Mouse (Mus musculus): Measurements from ENCODE around the gene Rps25. TPM values are rescaled to one million over a fixed set of nuclear protein-coding genes. Genes with fewer than 3 reads are reported as not detected.
"Not testable (repeated sequence)": the region's sequence is repeated elsewhere in the genome, so short reads cannot be mapped to it uniquely, and the experiment has no call there.

Gene Rps25
- polyA plus RNA-seq, 1 experiment from 2014 or later, result 2,627 TPM

DNA sequence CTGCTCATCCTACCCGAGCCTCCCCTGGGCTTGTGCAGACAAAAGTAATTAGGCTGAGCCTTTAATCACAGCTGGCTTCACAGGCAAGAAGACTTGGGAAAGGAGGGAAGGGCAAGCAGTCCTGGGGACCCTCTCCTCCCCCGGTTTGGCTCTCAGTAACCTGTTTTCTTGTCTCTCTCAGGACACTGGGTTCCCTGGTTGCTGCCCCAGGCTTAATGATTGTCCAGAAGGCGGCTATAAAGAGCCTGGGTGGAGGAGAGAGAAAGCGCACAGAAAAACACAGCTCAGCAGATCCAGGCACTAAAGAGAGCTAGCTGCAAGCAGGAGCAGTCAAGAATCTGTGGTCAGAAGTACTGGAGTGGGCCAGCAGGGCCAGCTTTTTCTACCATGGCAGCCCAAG, 8.9 kb upstream of the Rps25 start:
- Histone ChIP-seq H3K9me3 (ENCODE audit: control insufficient read depth, low read length) (no peaks in the 10 kb centered on the region), H3K4me2 (ENCODE audit: low read depth, low read length) (peak overlapping the region; percentile 96), H3K36me3 (ENCODE audit: control insufficient read depth, insufficient read depth, low read length) (peaks cover 34% of the 10 kb centered on the region), H3K4me3 (ENCODE audit: low read depth, low read length) (peak overlapping the region; percentile 74; the same call in 1 of the 2 replicates), H3K27ac (replicated peaks; ENCODE audit: low read depth, low read length) (no peak overlapping the region), H3K4me1 (ENCODE audit: control insufficient read depth, insufficient read depth, low read length) (peaks cover 11% of the 10 kb centered on the region; the same call in 1 of the 2 replicates), H3K27me3 (replicated peaks; ENCODE audit: control insufficient read depth, insufficient read depth, low read length) (no peaks in the 10 kb centered on the region), H3K9ac (ENCODE audit: low read depth, low read length) (peak overlapping the region; percentile 75; the same call in 1 of the 2 replicates)
- no peak for ATAC-seq (ENCODE audit: low read depth)
- DNase-seq (ENCODE audit: low spot score), result no peak
- 30% methylated on average over 4 of the region's 4 CpGs for WGBS

DNA sequence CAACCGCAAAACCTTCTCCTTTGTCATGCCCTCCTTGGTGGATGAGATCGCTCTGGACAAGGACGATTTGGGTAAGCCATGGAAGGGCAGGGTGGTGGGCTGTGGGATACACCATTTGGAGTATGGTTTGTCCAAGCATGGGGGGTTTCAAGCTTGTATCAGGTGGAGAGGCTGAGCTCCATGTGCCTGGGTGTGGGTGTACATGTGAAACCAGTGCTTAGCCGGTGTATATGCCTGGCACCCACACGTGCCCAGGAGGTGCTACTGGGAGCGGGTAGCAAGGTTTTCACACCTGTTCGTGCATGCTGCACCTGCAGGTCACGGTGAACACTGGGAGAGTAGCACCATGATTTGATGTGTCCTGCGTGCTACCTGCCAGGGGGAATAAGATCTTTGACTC, 8.4 kb upstream of the Rps25 start:
- 83% methylated on average over 9 of the region's 9 CpGs for WGBS
- Histone ChIP-seq H3K9me3 (ENCODE audit: control insufficient read depth, low read length) (no peaks in the 10 kb centered on the region), H3K4me2 (ENCODE audit: low read depth, low read length) (peak overlapping the region; percentile 96; the same call in 1 of the 2 replicates), H3K4me1 (ENCODE audit: control insufficient read depth, insufficient read depth, low read length) (peaks cover 11% of the 10 kb centered on the region; the same call in 1 of the 2 replicates), H3K27ac (replicated peaks; ENCODE audit: low read depth, low read length) (no peak overlapping the region), H3K27me3 (replicated peaks; ENCODE audit: control insufficient read depth, insufficient read depth, low read length) (no peaks in the 10 kb centered on the region), H3K36me3 (ENCODE audit: control insufficient read depth, insufficient read depth, low read length) (peaks cover 39% of the 10 kb centered on the region), H3K4me3 (ENCODE audit: low read depth, low read length) (no peak overlapping the region), H3K9ac (ENCODE audit: low read depth, low read length) (peak overlapping the region; percentile 75; the same call in 1 of the 2 replicates)
- ATAC-seq (ENCODE audit: low read depth) (no peak), DNase-seq (ENCODE audit: low spot score) (no peak)

DNA sequence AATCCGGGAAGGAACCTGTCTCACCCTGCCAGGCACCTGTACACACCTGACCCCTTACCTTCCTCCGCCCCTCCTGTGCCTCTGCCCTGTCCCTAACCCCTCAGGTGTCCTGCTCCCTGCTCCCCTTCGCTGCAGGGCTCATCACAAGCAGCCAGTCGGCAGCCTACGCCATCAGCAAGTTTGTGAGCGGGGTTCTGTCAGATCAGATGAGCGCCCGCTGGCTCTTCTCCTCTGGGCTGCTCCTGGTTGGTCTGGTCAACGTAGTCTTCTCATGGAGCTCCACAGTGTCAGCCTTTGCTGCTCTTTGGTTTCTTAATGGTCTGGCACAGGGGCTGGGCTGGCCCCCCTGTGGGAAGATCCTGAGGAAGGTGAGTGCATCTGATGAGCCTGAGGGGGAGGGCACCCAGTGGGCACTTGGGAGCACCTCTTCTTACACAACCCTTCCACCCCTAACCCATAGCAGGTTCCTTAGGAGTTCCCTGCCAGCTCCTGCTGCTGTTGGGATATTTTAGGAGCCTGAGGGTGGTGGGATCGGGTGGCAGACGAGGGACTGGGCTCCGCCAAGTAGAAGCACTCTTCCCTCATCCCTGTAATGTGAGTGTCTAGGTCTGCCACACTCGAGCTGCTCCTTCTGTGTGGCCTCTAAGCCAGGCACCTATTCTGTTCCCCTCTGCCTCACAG, 7.7 kb upstream of the Rps25 start:
- Histone ChIP-seq H3K4me1 (ENCODE audit: control insufficient read depth, insufficient read depth, low read length) (peaks cover 11% of the 10 kb centered on the region; the same call in 1 of the 2 replicates), H3K9me3 (ENCODE audit: control insufficient read depth, low read length) (no peaks in the 10 kb centered on the region), H3K27me3 (replicated peaks; ENCODE audit: control insufficient read depth, insufficient read depth, low read length) (no peaks in the 10 kb centered on the region), H3K9ac (ENCODE audit: low read depth, low read length) (no peak overlapping the region), H3K4me3 (ENCODE audit: low read depth, low read length) (no peak overlapping the region), H3K27ac (replicated peaks; ENCODE audit: low read depth, low read length) (no peak overlapping the region), H3K4me2 (ENCODE audit: low read depth, low read length) (no peak overlapping the region), H3K36me3 (ENCODE audit: control insufficient read depth, insufficient read depth, low read length) (peaks cover 46% of the 10 kb centered on the region)
- ATAC-seq (ENCODE audit: low read depth), result no peak
- WGBS, result 78% methylated on average over 13 of the region's 13 CpGs
- no peak for DNase-seq (ENCODE audit: low spot score)

DNA sequence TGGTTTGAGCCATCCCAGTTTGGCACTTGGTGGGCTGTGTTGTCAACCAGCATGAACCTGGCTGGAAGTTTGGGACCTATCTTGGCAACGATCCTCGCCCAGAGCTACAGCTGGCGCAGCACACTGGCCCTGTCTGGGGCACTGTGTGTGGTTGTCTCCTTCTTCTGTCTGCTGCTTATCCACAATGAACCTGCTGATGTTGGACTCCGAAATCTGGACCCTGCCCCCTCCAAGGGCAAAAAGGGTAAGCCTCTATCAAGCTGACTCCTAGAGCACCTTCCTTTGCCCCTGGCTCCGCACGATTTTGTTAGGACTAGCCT, 7.2 kb upstream of the Rps25 start:
- ATAC-seq (ENCODE audit: low read depth) (no peak), DNase-seq (ENCODE audit: low spot score) (no peak)
- peaks cover 51% of the 10 kb centered on the region for H3K36me3 ChIP-seq (ENCODE audit: control insufficient read depth, insufficient read depth, low read length)
- 98% methylated on average over 6 of the region's 6 CpGs for WGBS
- no peak overlapping the region for H3K4me3 ChIP-seq (ENCODE audit: low read depth, low read length)
- no peaks in the 10 kb centered on the region for H3K27me3 ChIP-seq (replicated peaks; ENCODE audit: control insufficient read depth, insufficient read depth, low read length)
- peaks cover 11% of the 10 kb centered on the region; the same call in 1 of the 2 replicates for H3K4me1 ChIP-seq (ENCODE audit: control insufficient read depth, insufficient read depth, low read length)
- H3K9ac ChIP-seq (ENCODE audit: low read depth, low read length), result no peak overlapping the region
- H3K9me3 ChIP-seq (ENCODE audit: control insufficient read depth, low read length), result no peaks in the 10 kb centered on the region
- no peak overlapping the region for H3K4me2 ChIP-seq (ENCODE audit: low read depth, low read length)
- no peak overlapping the region for H3K27ac ChIP-seq (replicated peaks; ENCODE audit: low read depth, low read length)

DNA sequence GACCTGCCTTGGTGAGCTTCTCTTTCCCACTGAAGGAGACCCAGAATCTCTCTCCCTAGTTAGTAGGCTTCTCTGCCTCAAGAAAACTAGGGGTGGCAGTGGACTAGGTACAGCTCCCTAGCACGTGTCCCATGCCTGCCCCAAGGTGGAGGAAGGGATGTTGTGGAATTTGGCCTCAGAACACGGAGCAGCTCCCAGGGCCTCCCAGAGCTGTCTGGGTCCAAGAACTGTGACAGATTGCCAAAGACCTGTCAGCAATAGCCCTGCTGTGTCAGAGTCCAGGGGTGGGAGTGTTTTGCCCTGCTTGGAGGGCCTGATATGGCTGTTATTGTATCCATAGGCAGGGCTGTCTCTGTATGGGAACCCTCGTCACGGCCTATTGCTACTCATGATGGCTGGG, 5.9 kb upstream of the Rps25 start:
- H3K4me3 ChIP-seq (ENCODE audit: low read depth, low read length), result no peak overlapping the region
- no peak for ATAC-seq (ENCODE audit: low read depth)
- H3K27me3 ChIP-seq (replicated peaks; ENCODE audit: control insufficient read depth, insufficient read depth, low read length), result no peaks in the 10 kb centered on the region
- no peak overlapping the region for H3K4me2 ChIP-seq (ENCODE audit: low read depth, low read length)
- peaks cover 14% of the 10 kb centered on the region; the same call in 1 of the 2 replicates for H3K4me1 ChIP-seq (ENCODE audit: control insufficient read depth, insufficient read depth, low read length)
- H3K36me3 ChIP-seq (ENCODE audit: control insufficient read depth, insufficient read depth, low read length), result peaks cover 57% of the 10 kb centered on the region
- H3K9me3 ChIP-seq (ENCODE audit: control insufficient read depth, low read length), result no peaks in the 10 kb centered on the region
- no peak overlapping the region for H3K27ac ChIP-seq (replicated peaks; ENCODE audit: low read depth, low read length)
- 78% methylated on average over 4 of the region's 4 CpGs for WGBS
- DNase-seq (ENCODE audit: low spot score), result no peak
- no peak overlapping the region for H3K9ac ChIP-seq (ENCODE audit: low read depth, low read length)

DNA sequence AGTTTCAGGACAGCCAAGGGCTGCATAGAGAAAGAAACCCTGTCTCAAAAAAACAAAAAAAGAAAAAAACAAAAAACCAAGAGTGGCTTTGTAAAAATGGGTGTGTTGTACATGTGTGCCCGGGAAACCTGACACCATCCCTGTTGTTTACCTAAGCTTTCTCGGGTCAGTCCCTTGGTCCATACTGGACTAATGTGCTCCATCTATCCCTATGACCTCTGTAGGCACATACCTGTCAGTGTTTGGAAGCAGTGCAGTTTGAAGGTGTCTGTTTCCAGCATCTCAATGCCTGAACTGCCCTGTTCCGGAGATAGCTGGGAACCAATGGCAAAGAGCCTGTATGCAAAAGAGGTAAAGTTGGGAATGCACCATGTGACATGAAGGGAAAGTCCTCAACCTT, 1.9 kb upstream of the Rps25 start:
- no peak for ATAC-seq (ENCODE audit: low read depth)
- 59% methylated on average over 3 of the region's 3 CpGs for WGBS
- no peaks in the 10 kb centered on the region for H3K9me3 ChIP-seq (ENCODE audit: control insufficient read depth, low read length)

DNA sequence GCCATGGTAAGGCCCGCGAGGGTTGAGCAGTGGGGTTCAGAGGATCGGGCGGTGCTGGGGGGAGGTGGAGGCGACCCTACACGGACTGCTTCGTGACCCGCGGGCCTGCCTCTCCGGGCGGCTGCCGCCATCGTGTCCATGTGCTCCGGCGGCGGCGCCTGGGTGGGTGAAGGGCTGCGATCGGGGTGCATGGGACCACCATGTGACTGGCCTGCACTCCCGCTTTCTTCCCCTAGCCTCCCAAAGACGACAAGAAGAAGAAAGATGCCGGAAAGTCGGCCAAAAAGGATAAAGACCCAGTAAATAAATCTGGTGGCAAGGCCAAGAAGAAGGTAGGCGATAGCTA, 786 bp downstream of the Rps25 start:
- under 1% methylated on average over 22 of the region's 24 CpGs for WGBS
- Histone ChIP-seq H3K4me2 (ENCODE audit: low read depth, low read length) (peak overlapping the region; percentile 64), H3K27me3 (replicated peaks; ENCODE audit: control insufficient read depth, insufficient read depth, low read length) (no peaks in the 10 kb centered on the region), H3K27ac (replicated peaks; ENCODE audit: low read depth, low read length) (peak overlapping the region; percentile 97), H3K4me1 (ENCODE audit: control insufficient read depth, insufficient read depth, low read length) (0 out of 2 replicates have a peak, but pooled peaks cover 6% of the 10 kb centered on the region), H3K36me3 (ENCODE audit: control insufficient read depth, insufficient read depth, low read length) (peaks cover 68% of the 10 kb centered on the region), H3K9ac (ENCODE audit: low read depth, low read length) (peak overlapping the region; percentile 91), H3K9me3 (ENCODE audit: control insufficient read depth, low read length) (no peaks in the 10 kb centered on the region), H3K4me3 (ENCODE audit: low read depth, low read length) (peak overlapping the region; percentile 73)
- ATAC-seq (ENCODE audit: low read depth) (peak; percentile 34), DNase-seq (ENCODE audit: low spot score) (no peak)

More for the DNA sequence above, 1.9 kb upstream of the Rps25 start:
- no peak for DNase-seq (ENCODE audit: low spot score)
- Histone ChIP-seq H3K27ac (replicated peaks; ENCODE audit: low read depth, low read length) (no peak overlapping the region), H3K9ac (ENCODE audit: low read depth, low read length) (no peak overlapping the region), H3K4me3 (ENCODE audit: low read depth, low read length) (no peak overlapping the region), H3K4me2 (ENCODE audit: low read depth, low read length) (no peak overlapping the region), H3K4me1 (ENCODE audit: control insufficient read depth, insufficient read depth, low read length) (0 out of 2 replicates have a peak, but pooled peaks cover 6% of the 10 kb centered on the region), H3K27me3 (replicated peaks; ENCODE audit: control insufficient read depth, insufficient read depth, low read length) (no peaks in the 10 kb centered on the region), H3K36me3 (ENCODE audit: control insufficient read depth, insufficient read depth, low read length) (peaks cover 68% of the 10 kb centered on the region)

DNA sequence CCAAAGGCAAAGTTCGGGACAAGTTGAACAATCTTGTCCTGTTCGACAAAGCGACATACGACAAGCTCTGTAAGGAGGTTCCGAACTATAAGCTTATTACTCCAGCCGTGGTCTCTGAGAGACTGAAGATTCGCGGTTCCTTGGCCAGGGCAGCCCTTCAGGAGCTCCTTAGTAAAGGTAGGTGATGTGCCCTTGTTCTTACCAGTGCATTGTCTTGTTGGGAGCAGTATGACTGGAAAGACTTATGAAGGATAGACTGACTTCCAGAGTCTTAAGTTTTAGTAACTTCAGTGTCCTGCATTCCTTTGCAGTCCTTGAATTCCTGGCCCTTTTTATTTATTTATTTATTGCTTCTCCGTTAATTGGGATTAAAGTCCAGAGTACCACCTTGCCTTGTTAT, 1.8 kb downstream of the Rps25 start:
- not testable (repeated sequence) for ATAC-seq (ENCODE audit: low read depth); H3K27ac ChIP-seq (replicated peaks; ENCODE audit: low read depth, low read length); H3K9me3 ChIP-seq (ENCODE audit: control insufficient read depth, low read length); DNase-seq (ENCODE audit: low spot score); H3K4me1 ChIP-seq (ENCODE audit: control insufficient read depth, insufficient read depth, low read length); H3K27me3 ChIP-seq (replicated peaks; ENCODE audit: control insufficient read depth, insufficient read depth, low read length)
- peak overlapping the region; percentile 73 for H3K4me3 ChIP-seq (ENCODE audit: low read depth, low read length)
- 73% methylated on average over 9 of the region's 9 CpGs for WGBS
- peaks cover 69% of the 10 kb centered on the region for H3K36me3 ChIP-seq (ENCODE audit: control insufficient read depth, insufficient read depth, low read length)
- peak overlapping the region; percentile 91; the same call in 1 of the 2 replicates for H3K9ac ChIP-seq (ENCODE audit: low read depth, low read length)
- H3K4me2 ChIP-seq (ENCODE audit: low read depth, low read length), result peak overlapping the region; percentile 64
